Mouse (Mus musculus) midbrain, embryonic 10.5 days (tissue): ENCODE data around the gene Mrpl23. TPM values are rescaled to one million over a fixed set of nuclear protein-coding genes. Genes with fewer than 3 reads are reported as not detected.
A peak's percentile ranks its signal among the peaks of the same experiment; 100 is the strongest.

Experiments used
- DNase-seq: peaks from one replicate; pipeline ENCODE4 v3.0.0-alpha.2; 2017; ENCODE audit warnings: low spot score
- H3K27ac ChIP-seq: fragments of 300-500 bp; sonication (generic); replicated peaks from 2 replicates; pipeline ENCODE4 v1.5.1; 2016; ENCODE audit warnings: mild to moderate bottlenecking
- H3K27me3 ChIP-seq: fragments of 300-500 bp; sonication (generic); 2 replicates; pipeline ENCODE4 v1.6.1; 2016; ENCODE audit warnings: low read depth, mild to moderate bottlenecking; ENCODE audit not compliant: poor library complexity, severe bottlenecking
- H3K36me3 ChIP-seq: fragments of 300-500 bp; sonication (generic); 2 replicates; pipeline ENCODE4 v1.6.1; 2016; ENCODE audit warnings: mild to moderate bottlenecking, moderate library complexity
- H3K4me1 ChIP-seq: fragments of 300-500 bp; sonication (generic); 2 replicates; pipeline ENCODE4 v1.6.1; 2016
- H3K4me3 ChIP-seq: fragments of 300-500 bp; sonication (generic); 2 replicates; pipeline ENCODE4 v1.5.1; 2016; ENCODE audit warnings: mild to moderate bottlenecking, moderate library complexity
- H3K9me3 ChIP-seq: fragments of 300-500 bp; sonication (generic); replicated peaks from 2 replicates; pipeline ENCODE4 v1.6.1; 2016; ENCODE audit warnings: mild to moderate bottlenecking
- WGBS: fragments of 180-500 bp; shearing (Covaris S2); methylation state at CpG from one replicate; pipeline ENCODE4 v1.1.7; 2016; 5-methylcytosine and 5-hydroxymethylcytosine counted together
- polyA plus RNA-seq: library from polyadenylated mRNA; unstranded; fragments of >200 nt; fragmentation: Nextera tagmentation; extraction: Ambion mirVana; gene quantifications from 2 replicates; pipeline ENCODE4 v1.2.1, GENCODE M21; 2016

Mrpl23 gene
- polyA plus RNA-seq, 1 experiment from 2014 or later, result 20.3 TPM

DNA sequence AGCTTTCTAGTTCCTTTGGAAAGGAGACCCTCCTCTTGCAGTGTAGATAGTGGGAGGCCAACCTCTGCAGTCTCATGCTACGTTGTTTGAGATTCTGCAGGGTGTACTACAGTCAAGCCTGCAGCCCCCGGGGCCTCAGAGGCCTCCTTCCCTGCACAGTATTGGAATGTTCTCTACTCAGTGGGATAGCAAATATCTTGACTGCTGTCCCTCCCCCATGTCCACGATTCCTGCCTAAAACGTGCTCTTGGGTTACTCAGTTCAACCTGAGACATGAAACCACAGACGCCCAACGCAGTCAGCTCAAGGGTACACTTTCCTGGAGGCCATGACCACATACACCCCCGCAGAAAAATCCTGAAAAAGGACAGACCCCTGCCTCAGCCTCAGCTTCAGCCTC is 39.9 kb downstream of the Mrpl23 start:
- no peaks in the 10 kb centered on the region for H3K36me3 ChIP-seq
- H3K27ac ChIP-seq, result peak overlapping the region; percentile 73
- peaks cover 67% of the 10 kb centered on the region for H3K4me1 ChIP-seq
- H3K4me3 ChIP-seq, result no peak overlapping the region
- no peaks in the 10 kb centered on the region for H3K9me3 ChIP-seq
- 64% methylated on average over 7 of the region's 7 CpGs for WGBS
- H3K27me3 ChIP-seq, result peaks cover 8% of the 10 kb centered on the region
- DNase-seq, result no peak

DNA sequence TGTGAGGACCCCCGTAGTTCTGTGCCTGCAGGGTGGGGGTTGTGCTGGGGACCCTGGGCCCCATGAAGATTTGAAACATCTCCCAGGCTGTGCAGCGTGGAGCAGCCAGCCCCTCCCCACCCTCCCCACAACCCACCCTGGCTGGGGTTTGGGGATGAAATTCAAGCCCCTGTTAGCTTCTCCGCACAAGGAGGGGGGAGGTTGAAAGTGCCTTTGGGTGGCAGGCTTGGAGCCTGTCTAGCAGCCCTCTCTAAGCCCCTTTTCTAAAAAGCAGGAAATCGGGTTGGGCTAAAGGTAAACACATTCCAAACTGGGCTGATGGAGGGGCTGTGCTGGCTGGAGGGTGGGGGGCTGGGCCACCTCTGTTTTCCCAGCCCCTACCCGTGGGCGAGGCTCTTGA is 40.5 kb downstream of the Mrpl23 start:
- Histone ChIP-seq H3K27me3 (peaks cover 13% of the 10 kb centered on the region), H3K4me1 (peaks cover 74% of the 10 kb centered on the region), H3K27ac (peak overlapping the region; percentile 73), H3K4me3 (no peak overlapping the region), H3K36me3 (no peaks in the 10 kb centered on the region), H3K9me3 (no peaks in the 10 kb centered on the region)
- no peak for DNase-seq
- WGBS, result 37% methylated on average over 6 of the region's 6 CpGs

GRCm38 (mm10) chr7:142574155-142574660 is 41.7 kb downstream of the Mrpl23 start:
- H3K4me1 ChIP-seq, result peaks cover 77% of the 10 kb centered on the region
- H3K27ac ChIP-seq, result no peak overlapping the region; the same call in 1 of the 2 replicates
- no peaks in the 10 kb centered on the region for H3K9me3 ChIP-seq
- no peaks in the 10 kb centered on the region for H3K36me3 ChIP-seq
- WGBS, result 76% methylated on average over 3 of the region's 3 CpGs
- peaks cover 22% of the 10 kb centered on the region for H3K27me3 ChIP-seq
- no peak overlapping the region for H3K4me3 ChIP-seq
- DNase-seq, result no peak

- peaks cover 70% of the 10 kb centered on the region for H3K4me1 ChIP-seq
- no peak for DNase-seq
These were observed 42.4 kb downstream of the Mrpl23 start for GRCm38 (mm10) chr7:142574826-142575351.

DNA sequence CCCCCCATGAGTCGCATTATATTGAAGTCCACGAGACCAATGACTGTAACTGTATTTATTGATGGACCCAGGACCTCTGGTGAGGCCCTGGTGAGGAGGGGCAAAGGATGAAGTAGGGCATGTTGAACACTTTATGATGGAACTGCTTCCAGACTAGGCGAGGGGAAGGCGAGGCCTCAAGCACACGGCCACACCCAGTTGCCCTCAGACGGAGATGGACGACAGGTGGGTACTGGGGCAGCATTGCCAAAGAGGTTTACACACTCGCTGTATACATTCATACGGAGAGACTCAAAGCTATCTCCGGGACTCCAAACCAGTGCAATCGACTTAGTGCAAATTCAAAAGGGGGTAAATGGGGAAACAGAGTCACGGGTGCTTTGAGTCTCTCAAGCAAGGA is 43.0 kb downstream of the Mrpl23 start:
- no peak overlapping the region for H3K4me3 ChIP-seq
- no peak for DNase-seq
- H3K27ac ChIP-seq, result no peak overlapping the region
- H3K36me3 ChIP-seq, result no peaks in the 10 kb centered on the region
- H3K27me3 ChIP-seq, result peaks cover 24% of the 10 kb centered on the region
- peaks cover 7% of the 10 kb centered on the region for H3K9me3 ChIP-seq
- 93% methylated on average over 12 of the region's 12 CpGs for WGBS
- H3K4me1 ChIP-seq, result peaks cover 64% of the 10 kb centered on the region

More at GRCm38 (mm10) chr7:142574826-142575351, 42.4 kb downstream of the Mrpl23 start:
- H3K27ac ChIP-seq, result 0 out of 2 replicates have a peak overlapping the region, but pooled peaks have one; percentile 17
- H3K27me3 ChIP-seq, result peaks cover 24% of the 10 kb centered on the region
- peaks cover 1% of the 10 kb centered on the region; the same call in 1 of the 2 replicates for H3K9me3 ChIP-seq
- H3K4me3 ChIP-seq, result no peak overlapping the region
- WGBS, result 80% methylated on average over 9 of the region's 9 CpGs
- H3K36me3 ChIP-seq, result no peaks in the 10 kb centered on the region

GRCm38 (mm10) chr7:142575971-142576370 is 43.5 kb downstream of the Mrpl23 start:
- WGBS, result 84% methylated on average over 5 of the region's 5 CpGs
- H3K27ac ChIP-seq, result no peak overlapping the region
- H3K36me3 ChIP-seq, result no peaks in the 10 kb centered on the region
- peaks cover 12% of the 10 kb centered on the region for H3K9me3 ChIP-seq
- no peak for DNase-seq
- no peak overlapping the region; the same call in 1 of the 2 replicates for H3K4me3 ChIP-seq
- H3K4me1 ChIP-seq, result peaks cover 64% of the 10 kb centered on the region
- peaks cover 24% of the 10 kb centered on the region for H3K27me3 ChIP-seq

DNA sequence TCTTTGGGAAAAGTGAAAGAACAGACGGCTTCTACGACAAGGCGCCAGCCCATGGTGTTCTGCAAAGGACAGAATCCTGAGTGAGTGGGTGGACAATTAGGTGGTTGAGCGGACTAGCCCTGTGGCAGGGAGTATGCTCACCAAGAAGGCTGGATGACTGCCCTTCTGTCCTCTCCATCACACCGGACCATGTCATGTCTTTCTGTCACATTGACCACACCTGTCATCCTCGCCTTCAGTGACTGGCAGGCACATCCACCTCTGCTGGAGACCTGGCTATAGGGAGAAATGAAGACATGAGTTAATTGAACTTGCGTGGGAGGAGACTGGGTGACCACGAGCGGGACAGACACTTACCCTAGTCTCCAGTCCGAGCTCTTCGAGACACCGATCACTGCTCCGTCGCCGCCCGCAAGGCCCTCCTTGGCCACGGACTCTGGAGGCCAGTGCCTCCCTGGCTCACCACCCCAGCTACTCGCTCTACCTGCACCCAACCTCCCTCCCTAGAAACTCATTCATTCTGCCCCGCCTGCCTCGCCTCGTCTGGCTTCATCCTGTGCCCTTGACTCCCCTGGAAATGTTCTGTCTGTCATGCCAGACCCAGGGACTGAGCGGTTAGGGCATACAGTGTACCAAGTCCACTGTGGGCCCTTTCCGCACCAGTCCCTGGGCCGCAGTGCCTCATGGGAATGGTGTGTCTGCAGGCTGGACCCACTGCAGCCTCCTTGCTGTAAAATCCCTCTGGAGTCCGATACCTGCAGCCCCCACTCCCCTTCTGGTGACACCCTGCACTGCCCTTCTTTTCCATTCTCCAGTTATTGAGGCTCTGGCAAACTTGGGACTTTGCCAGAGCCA is 44.2 kb downstream of the Mrpl23 start:
- Histone ChIP-seq H3K27ac (peak overlapping the region; percentile 71), H3K27me3 (peaks cover 24% of the 10 kb centered on the region), H3K36me3 (no peaks in the 10 kb centered on the region), H3K9me3 (peaks cover 20% of the 10 kb centered on the region), H3K4me1 (peaks cover 62% of the 10 kb centered on the region), H3K4me3 (peak overlapping the region; percentile 42)
- DNase-seq, result no peak
- 85% methylated on average over 25 of the region's 25 CpGs for WGBS

GRCm38 (mm10) chr7:142577806-142578423 is 45.4 kb downstream of the Mrpl23 start:
- Histone ChIP-seq H3K27me3 (peaks cover 24% of the 10 kb centered on the region), H3K9me3 (peaks cover 24% of the 10 kb centered on the region), H3K4me1 (peaks cover 55% of the 10 kb centered on the region), H3K36me3 (no peaks in the 10 kb centered on the region), H3K27ac (peak overlapping the region; percentile 71), H3K4me3 (peak overlapping the region; percentile 42)
- DNase-seq, result peak; percentile 55
- WGBS, result 45% methylated on average over 26 of the region's 26 CpGs

- Histone ChIP-seq H3K9me3 (peaks cover 24% of the 10 kb centered on the region), H3K4me1 (peaks cover 43% of the 10 kb centered on the region), H3K36me3 (no peaks in the 10 kb centered on the region), H3K27ac (no peak overlapping the region), H3K27me3 (peaks cover 24% of the 10 kb centered on the region), H3K4me3 (no peak overlapping the region)
- no peak for DNase-seq
- WGBS, result 53% methylated on average over 5 of the region's 5 CpGs
These were observed 46.6 kb downstream of the Mrpl23 start for GRCm38 (mm10) chr7:142579069-142579468.

DNA sequence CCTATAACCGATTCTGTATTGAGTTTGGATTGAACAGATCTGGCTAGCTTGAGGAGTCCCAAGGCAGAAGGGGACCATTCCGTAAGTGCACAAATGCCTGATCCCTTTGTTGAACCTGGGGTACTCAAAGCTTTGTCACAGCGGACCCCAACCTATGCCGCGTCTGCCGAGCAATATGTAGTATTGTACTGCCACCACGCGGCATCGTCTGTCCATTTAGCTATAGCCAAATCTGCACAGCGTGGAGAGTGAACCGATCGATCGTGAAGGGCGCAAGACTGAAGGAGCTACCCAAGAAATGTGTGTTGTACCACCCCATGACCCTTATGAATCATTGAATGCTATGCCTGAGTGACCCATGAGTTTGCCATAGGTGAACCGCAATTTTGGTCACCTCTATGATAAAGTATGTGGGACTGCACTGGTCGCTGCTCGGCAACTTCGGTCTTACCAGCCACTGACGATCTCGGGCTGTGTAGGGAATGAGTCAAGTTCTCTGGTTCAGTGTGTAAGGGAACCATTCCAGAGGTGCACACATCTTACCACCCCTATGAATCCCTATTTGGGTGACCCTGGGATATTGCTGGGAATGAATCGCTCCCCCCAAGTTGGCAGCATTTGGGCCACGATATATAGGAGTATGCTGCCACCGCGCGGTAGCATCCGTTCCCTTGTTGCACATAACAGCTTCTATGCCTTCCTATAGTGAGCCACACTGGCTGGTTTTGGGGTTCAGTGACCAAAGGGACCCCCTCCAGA is 47.8 kb downstream of the Mrpl23 start:
- Histone ChIP-seq H3K4me3 (peak overlapping the region; percentile 51), H3K36me3 (no peaks in the 10 kb centered on the region), H3K4me1 (peaks cover 35% of the 10 kb centered on the region), H3K27ac (peak overlapping the region; percentile 24; the same call in 1 of the 2 replicates), H3K9me3 (peaks cover 24% of the 10 kb centered on the region), H3K27me3 (peaks cover 24% of the 10 kb centered on the region)
- 53% methylated on average over 26 of the region's 26 CpGs for WGBS
- DNase-seq, result peak; percentile 63

DNA sequence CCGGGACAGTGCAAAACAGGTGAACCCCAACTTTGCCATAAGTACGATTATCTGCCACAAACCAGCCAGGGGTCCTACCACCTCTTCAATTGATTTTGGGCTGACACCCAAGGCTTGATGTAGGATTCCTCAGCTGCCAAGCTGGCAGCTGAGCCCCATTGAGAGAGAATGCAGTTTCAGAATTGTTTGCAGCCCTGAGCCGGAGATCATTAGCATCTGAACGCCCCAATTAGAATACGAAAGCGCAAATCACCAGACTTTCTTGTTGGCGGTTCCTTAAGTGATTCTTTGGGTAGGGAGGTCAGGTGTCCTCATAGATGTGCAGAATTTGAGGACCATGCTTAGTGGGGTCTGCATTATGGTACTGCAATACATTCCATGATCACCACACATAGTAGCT is 48.7 kb downstream of the Mrpl23 start:
- Histone ChIP-seq H3K4me1 (peaks cover 35% of the 10 kb centered on the region), H3K36me3 (no peaks in the 10 kb centered on the region), H3K9me3 (peaks cover 24% of the 10 kb centered on the region), H3K4me3 (peak overlapping the region; percentile 44), H3K27ac (0 out of 2 replicates have a peak overlapping the region, but pooled peaks have one; percentile 74), H3K27me3 (peaks cover 24% of the 10 kb centered on the region)
- no peak for DNase-seq
- 45% methylated on average over 7 of the region's 7 CpGs for WGBS

GRCm38 (mm10) chr7:142581656-142582228 is 49.3 kb downstream of the Mrpl23 start:
- peaks cover 22% of the 10 kb centered on the region for H3K27me3 ChIP-seq
- peak overlapping the region; percentile 44 for H3K4me3 ChIP-seq
- H3K9me3 ChIP-seq, result peaks cover 24% of the 10 kb centered on the region
- peaks cover 34% of the 10 kb centered on the region for H3K4me1 ChIP-seq
- WGBS, result 55% methylated on average over 20 of the region's 20 CpGs
- H3K27ac ChIP-seq, result peak overlapping the region; percentile 74
- DNase-seq, result peak; percentile 68
- no peaks in the 10 kb centered on the region for H3K36me3 ChIP-seq
